Mouse (Mus musculus): ENCODE measurements at regions not wholly inside any gene's neighbourhood (a gene's known extent, or its start where the extent isn't known, plus 50 kb on each side); places are given as distances from the start of the nearest gene placed in this dataset.
"Not testable (repeated sequence)": the region's sequence is repeated elsewhere in the genome, so short reads cannot be mapped to it uniquely, and the experiment has no call there.

DNA sequence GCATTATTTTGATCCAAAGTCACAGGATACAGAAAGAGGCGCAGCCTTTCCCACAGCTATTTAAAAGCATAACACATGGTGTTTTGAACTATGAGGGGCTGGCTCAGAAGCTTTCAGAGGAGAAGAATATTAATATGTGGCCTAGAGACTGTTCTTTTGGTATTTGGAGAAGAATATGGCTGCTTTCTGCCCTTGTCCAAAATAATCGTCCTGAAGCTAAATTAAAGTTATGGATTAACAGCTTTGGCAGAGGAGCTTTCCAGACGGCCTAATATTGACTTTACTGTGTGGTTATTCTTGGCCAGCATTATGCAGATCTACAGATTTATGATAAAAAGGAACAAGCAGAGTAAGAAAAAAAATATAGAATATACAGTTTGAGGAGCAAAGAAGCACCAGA is 222.4 kb upstream of the Tmprss15 start:
- DNase-seq (ENCODE audit: low read depth, low spot score): no peak

DNA sequence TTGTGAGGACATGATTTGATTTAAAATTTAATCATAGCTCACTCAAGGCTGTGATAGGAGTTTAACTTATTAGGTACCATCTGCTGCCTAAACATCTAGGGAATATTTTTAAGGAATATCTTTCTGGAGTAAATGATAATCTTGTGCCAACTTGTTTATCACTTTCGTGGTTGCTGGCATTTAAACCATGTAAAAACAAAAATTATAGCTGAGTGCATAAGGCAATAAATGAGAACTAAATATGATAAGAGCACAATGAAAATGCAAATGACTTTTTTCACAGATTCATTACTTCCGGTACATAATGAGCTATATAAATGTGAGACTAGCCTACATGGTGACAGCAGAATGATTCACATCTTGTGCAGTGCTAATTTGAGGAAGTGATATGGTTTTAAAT is 221.8 kb upstream of the Tmprss15 start:
- no peak for DNase-seq (ENCODE audit: low read depth, low spot score)

DNA sequence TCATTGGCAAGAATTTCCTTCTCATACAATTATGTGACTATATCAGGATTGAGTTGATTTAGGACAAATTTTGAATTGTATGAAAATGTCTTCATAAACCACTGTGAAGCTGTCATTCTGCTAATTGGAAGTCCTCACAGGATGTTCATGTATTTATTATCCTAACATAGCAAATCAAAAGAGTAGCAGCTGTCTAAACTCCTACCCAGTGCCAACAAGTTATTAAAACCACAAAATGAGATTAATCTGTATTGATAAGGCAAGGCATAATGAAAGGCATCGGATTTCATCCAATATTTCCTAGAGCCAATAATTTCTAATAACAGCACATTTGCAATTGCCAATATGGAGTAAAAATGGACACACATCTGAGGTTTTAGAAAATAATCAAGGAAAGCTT is 217.6 kb upstream of the Tmprss15 start:
- no peak for DNase-seq (ENCODE audit: low read depth, low spot score)

DNA sequence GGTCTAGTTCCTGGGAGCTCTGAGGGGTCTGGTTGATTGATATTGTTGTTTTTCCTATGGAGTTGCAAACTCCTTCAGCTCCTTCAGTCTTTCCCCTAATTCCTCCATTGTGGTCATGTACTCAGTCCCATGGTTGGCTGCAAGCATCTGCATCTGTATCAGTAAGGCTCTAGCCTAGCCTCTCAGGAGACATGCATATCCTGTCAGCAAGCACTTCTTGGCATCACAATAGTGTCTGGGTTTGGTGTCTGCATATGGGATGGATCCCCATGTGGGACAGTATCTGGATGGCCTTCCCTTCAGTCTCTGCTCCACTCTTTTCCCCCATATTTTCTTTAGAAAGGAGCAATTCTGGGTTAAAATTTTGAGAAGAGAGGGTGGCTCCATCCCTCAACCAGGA is 205.7 kb upstream of the Tmprss15 start:
- not testable (repeated sequence) for DNase-seq (ENCODE audit: low read depth, low spot score)

DNA sequence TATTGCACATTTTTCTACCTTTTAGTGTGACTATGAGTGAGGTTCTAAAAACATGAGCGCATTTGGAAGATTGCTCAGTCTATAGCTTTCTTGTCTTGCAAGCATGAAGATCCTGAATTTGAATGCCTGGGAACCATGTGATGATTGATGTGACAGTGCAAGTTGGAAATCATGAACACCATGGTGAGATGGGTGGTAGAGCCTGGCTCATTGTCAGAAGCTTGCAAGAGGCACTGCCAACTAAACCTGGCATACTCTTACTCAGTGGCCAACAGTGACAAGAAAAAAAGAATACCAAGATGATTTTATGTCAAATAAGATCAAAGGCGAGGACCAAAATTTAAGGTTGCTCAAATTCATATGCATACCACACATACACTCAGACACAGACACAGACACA is 188.1 kb upstream of the Tmprss15 start:
- DNase-seq (ENCODE audit: low read depth, low spot score): no peak

DNA sequence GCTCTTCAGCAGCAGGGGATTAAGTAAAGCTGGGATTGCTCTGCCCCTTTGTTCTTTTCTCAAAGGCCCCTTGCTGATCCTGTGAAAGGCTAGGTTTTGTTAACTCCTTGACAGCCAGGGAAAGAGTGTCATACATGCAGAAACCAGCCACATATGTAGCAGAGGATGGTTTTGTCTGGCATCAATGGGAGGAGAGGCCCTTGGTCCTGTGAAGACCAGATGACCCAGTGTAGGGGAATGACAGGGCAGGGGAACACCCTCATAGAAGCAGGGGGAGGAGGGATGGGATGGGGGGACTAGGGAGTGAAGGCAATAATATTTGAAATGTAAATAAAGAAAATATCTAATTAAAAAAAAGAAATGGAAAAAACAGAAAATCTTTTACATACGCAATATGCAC is 165.6 kb upstream of the Tmprss15 start:
- no peak for DNase-seq (ENCODE audit: low read depth, low spot score)

DNA sequence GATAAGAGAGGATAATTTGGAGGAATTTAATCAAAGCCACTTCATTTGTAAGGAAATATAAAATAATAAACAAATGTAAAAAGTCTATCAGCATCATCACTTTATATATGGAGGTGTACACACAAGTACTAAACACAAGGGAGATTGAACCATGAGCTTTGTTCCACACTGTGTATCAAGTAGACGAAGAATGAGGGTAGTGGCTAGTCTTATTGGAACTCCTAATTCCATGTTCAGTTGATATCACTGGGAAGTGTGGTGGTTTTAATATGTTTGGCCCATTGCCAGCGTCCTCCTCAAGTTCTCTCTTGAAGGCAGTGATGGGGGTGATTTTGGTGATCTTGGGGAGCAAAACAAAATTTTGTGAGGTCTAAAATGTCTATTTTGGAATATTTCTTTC is 165.2 kb upstream of the Tmprss15 start:
- no peak for DNase-seq (ENCODE audit: low read depth, low spot score)

DNA sequence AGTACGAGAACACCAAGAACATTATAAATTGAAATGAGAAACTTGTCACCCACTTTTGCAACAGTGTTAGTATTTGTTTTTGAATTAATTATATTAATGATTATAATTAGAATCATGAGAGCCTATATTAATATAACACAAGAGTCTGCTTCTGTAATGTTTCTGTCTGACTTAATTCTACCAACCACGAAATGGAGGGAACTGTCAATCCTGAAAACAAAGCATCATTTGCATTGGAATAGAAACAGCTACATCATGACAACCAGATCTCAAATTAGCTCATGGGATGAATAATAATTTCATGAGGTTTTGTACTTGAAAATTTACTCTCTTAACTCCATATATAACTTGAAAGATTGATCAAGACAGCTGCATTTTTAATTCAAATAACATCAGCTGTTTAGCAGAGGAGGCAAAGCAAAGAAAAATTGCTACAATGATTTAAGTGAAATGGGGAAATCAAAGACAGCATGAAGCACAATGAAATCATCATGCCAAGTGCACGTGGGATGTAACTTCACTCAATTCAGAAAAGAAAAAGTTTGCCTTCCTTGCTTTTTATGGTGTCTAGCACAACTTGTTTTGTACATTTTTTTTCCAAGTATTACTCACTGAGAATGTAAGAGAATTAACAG is 150.1 kb upstream of the Tmprss15 start:
- no peak for DNase-seq (ENCODE audit: low read depth, low spot score)

DNA sequence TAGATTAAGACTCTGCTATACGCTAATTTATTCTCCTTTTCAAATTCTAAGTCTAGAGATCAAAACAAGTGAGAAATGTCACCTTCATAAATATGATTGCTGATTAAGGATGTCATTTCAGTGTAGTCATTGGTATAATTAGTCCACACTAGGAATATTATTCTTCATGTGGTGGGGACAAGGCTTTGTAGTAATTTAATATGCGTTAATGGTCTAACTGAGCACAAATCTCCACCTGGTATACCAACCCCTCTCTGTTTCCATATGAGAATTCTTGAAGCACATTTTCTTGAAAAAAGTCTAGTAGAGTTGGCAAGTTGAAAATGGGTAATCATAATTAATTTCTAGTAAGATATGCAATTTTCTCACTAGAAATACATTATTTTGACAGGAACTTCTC is 149.3 kb upstream of the Tmprss15 start:
- DNase-seq (ENCODE audit: low read depth, low spot score): no peak

DNA sequence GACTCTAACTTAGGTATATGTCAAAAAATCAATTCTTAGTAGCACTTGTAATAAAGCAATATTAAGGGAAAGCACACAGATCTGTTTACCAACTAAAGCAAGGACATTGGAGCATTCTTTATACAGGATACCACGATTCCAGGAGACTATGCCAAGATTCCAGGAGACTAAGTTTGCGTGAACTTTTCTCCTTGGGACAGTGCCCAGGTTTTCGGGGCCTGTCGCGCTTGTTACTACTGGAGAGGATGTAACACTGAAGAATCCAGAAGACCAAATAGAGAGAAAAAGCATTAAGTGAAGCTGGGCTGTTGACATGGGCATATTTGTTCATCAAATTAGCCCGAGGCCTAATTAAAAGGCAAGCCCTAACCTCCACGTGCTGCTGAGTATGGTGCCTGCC is 100.3 kb upstream of the Tmprss15 start:
- DNase-seq (ENCODE audit: low read depth, low spot score): no peak

DNA sequence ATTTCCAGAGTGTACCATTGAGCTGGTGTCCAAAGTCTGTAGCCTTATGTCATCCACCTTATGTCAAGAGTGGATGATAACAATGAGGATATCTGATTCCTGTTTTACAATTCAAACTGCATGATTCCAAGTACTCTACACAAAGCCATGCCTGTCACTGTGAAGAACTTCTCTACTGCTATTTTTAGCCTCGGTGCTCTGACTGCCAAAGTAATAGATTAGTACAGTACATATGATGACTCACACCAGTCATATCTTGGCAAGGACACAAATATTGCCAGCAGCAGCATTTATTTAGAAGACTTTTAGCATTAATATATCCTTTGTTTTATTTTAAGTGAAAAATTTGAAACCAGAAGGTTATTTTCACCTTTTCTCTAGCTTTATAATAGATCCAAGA is 95.6 kb upstream of the Tmprss15 start:
- DNase-seq (ENCODE audit: low read depth, low spot score): no peak

DNA sequence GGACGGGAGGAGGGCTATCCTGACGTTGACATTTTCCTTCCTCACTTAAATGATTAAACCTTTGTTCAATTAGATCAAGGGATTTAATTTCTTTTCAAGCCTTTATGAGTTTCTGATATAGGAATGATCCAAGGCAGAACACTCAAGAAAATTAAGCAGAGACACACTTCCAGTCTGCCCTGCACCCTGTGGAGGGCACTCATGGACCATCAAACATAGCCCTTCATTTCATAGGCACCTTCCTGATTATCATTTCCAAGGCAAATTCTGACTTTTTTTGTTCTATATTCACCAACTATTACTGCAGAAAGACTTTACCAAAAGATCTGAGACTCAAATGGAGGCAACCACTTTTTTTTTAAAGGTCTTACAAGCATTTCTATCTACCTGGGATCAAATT is 91.6 kb upstream of the Tmprss15 start:
- DNase-seq (ENCODE audit: low read depth, low spot score): no peak

DNA sequence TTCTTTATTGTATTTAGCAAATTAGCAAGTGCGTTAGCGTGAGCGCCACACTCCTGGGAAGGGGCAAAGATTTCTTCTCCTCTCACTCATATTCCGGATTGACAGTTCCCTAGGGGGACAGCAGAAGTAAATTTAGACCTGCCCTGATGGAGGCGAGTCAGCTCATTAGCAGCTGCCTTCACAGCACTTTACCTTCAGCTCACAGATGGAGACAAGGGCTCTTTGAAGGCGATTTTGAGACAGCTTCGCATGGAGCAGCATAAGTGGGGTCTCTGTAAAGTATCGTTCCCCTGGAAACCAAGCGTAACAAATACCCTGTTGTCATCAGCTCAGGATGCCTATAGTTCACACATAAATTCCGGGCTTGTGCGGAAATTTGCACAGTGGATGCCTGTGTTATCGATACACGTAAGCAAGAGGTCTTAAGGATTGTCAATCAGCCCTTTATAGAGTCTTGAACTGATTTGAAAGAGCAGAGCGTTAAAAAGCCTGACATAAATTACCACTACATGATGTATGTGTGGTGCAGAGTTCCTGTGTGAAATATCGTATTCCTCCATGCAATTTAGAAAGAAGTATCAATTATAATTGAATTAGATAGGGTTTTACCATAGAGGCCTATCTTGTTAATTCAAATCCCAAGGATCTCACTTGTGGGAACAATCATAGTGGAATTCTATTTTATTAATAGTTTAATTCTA is 86.6 kb upstream of the Tmprss15 start:
- peak; percentile 24 for DNase-seq (ENCODE audit: low read depth, low spot score)

DNA sequence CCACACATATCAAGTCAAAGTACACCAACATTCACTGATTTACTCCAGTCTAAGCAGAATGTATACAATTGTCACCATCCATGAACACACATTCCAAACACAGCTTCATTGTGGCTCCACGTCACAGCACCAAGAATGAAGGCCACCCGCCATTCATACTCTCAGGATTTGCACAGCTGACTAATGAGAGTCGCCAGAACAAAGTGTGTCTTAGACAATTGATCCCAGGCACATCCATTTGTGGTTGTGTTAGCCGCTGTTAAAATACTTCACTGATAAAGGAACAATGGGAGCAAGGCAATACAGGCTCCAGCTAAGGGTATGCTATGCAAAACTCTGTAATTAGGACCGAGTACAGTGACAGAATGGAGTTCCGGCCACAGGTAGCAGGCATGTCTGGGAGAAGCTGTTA is 85.9 kb upstream of the Tmprss15 start:
- no peak for DNase-seq (ENCODE audit: low read depth, low spot score)

DNA sequence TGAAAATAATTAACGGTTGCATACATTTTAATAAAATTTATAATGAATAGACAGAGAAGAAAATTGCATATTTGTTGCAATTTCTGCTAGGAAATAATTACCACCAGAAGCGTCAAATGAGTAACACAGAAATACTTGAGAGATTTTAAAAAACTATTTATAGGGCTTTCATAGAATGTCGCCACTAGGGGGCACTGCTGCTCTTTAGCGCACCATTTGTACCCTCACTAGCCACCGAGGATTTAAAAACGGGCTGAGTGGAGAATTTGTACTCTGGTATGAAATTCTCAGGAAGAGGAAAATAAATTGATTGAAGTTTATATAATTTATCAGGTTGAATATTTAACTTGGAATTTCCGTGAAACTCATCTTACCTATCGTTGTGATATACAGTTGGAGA is 77.3 kb upstream of the Tmprss15 start:
- peak; percentile 53 for DNase-seq (ENCODE audit: low read depth, low spot score)

DNA sequence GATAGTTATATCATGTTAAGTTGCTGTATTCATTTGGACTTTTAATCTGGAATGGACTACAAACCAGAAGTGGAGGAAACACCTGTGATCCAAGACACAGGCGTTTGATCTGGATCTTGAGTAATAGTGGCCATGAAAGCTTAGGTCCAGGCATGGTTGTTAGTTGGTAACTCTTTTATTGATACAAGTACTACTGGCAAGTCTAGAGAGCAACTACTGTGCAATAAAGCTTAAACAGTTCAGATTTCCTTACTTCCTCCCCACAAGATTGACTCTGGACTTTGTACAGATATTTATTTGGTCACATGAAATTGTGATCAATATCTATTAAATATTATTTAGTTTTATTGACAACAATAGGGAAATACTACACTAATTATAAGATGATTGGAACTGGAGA is 51.9 kb upstream of the Tmprss15 start:
- no peak for DNase-seq (ENCODE audit: low read depth, low spot score)
